In the genomic region with DNA sequence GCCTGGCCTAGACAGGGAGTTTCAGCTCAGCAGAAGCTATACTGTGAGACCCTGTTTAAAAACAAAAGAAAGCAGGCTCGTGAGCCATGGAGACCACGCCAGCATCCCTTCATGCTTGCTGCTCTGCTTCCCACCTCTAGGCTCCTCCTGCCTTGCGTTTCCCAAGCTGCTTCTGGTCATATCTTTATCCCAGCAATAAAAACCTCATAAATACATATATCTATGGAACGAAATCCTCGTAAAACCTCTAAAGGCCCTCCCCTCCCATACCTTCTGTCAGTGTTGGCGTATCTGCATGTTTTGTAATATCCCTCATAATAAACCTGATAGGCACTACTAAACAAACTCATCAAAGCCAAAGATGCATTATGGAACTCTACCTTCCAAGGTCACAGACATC, we compare ENCODE assay signal across 30 mouse cellular contexts. TPM values are rescaled to one million over a fixed set of nuclear protein-coding genes. Genes with fewer than 3 reads are reported as not detected.
"Had no signal": no experiment of that assay in that cellular context is flagged by ENCODE, and none has a peak within 500 bp of the region (broad histone marks: within the 10 kb centered on the region; RNA-seq: fewer than 3 reads in every experiment).

No protein-coding gene starts in this region.

- H3K4me2 ChIP-seq: heart, embryonic 13.5 days; heart, embryonic 15.5 days; hindbrain, embryonic 13.5 days; hindbrain, embryonic 15.5 days; kidney, embryonic 15.5 days; limb, embryonic 12.5 days; liver, embryonic 11.5 days had no signal

- H3K27ac ChIP-seq: heart, adult 2 months; heart, embryonic 13.5 days; heart, embryonic 15.5 days; hindbrain, embryonic 13.5 days; hindbrain, embryonic 15.5 days; hindbrain, postnatal 0 days; kidney, embryonic 15.5 days; kidney, postnatal 0 days; left cerebral cortex, adult 2 months; limb, embryonic 10.5 days; limb, embryonic 12.5 days had no signal

- H3K9me3 ChIP-seq: heart, embryonic 13.5 days; heart, embryonic 15.5 days; hindbrain, embryonic 13.5 days; hindbrain, embryonic 15.5 days; kidney, embryonic 15.5 days; limb, embryonic 10.5 days; limb, embryonic 12.5 days had no signal

- H3K36me3 ChIP-seq: hindbrain, embryonic 15.5 days had no signal

- H3K4me3 ChIP-seq: heart, adult 2 months; heart, embryonic 13.5 days; heart, embryonic 15.5 days; hindbrain, embryonic 13.5 days; hindbrain, embryonic 15.5 days; kidney, embryonic 15.5 days; left cerebral cortex, adult 2 months; limb, embryonic 10.5 days; limb, embryonic 12.5 days had no signal

- H3K27me3 ChIP-seq: heart, embryonic 13.5 days; heart, embryonic 15.5 days; hindbrain, embryonic 13.5 days; hindbrain, embryonic 15.5 days; kidney, embryonic 15.5 days; limb, embryonic 12.5 days had no signal

- DNase-seq: forebrain, postnatal 0 days; gastrocnemius, postnatal 14 days; gastrocnemius, postnatal 36 days; heart, adult 2 months; heart, postnatal 14 days; heart, postnatal 36 days; kidney, adult 11 months; kidney, adult 2 months; kidney, adult 9 months; kidney, postnatal 14 days; kidney, postnatal 36 days; layer of hippocampus, adult 9-11 months; liver had no signal

- H3K4me1 ChIP-seq: heart, embryonic 13.5 days; heart, embryonic 15.5 days; hindbrain, embryonic 13.5 days; hindbrain, embryonic 15.5 days; limb, embryonic 10.5 days; limb, embryonic 12.5 days had no signal

- ATAC-seq: forebrain, postnatal 0 days; hindbrain, postnatal 0 days had no signal

- H3K9ac ChIP-seq: forebrain, postnatal 0 days; heart, embryonic 13.5 days; heart, embryonic 15.5 days; hindbrain, embryonic 13.5 days; hindbrain, embryonic 15.5 days; kidney, embryonic 15.5 days; limb, embryonic 12.5 days had no signal

RNA-seq across cellular contexts. Expression of a gene that starts 59.3 kb away (rescaled TPM):
- polyA plus RNA-seq: forebrain, postnatal 0 days; gonadal fat pad, adult 2 months; heart, adult 2 months; heart, embryonic 13.5 days; heart, embryonic 15.5 days; heart, postnatal 0 days; hindbrain, embryonic 11.5 days; hindbrain, embryonic 13.5 days; hindbrain, embryonic 15.5 days; hindbrain, postnatal 0 days; intestine, embryonic 14.5 days; kidney, adult 2 months; kidney, embryonic 15.5 days; kidney, postnatal 0 days; large intestine, adult 2 months; limb, embryonic 10.5 days; limb, embryonic 12.5 days; limb, embryonic 14.5 days; liver, embryonic 11.5 days had no signal
